Mouse (Mus musculus) right cerebral cortex, postnatal 25 days (tissue): ENCODE results near the gene Cracr2b.
"Not testable (repeated sequence)": the region's sequence is repeated elsewhere in the genome, so short reads cannot be mapped to it uniquely, and the experiment has no call there.

Source experiments
- DNase-seq: peaks from one replicate; pipeline ENCODE4 v3.0.0; 2022

Gene Cracr2b

DNA sequence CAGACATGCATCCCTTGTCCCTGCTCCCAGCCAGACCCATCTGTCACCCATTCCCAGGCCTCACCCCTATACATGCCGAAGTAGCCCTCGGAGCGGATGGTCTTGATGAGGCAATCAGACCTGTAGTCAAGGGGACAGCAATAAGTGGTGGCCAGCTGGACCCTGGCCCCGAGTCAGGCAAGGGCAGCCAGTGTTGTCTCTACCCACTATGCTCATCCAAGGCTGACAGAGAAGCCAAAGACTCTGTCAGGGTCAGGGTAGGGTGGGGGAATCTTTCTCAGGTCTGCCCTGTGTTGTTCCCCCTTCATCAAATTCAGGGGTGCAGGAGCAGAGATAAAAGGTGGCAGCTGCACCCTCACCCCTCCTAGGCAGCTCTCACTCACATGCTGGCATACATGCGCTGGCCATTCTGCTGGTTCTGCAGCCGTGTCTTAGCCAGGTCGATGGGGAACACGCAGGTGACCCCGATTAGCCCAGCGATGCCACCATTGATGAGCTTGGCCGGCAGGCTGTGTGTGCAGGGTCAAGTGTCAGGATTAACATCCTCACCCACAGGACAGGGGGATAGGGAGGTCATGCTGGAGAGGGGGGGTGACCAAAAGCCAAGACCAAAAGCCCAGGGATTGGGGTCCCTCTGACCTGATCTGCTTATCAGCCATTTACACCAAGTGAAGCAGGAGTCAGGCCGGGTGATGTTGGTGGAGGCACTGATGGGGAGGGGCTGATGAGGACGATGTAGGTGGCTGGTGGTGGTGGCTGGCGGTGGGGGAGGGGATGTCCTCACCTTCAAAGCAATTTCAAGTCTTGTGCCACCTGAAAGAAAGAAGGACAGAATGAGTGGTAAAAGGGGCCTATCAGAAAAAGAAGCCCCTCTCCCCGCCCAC, 27.1 kb upstream of the Cracr2b start:
- no peak for DNase-seq

DNA sequence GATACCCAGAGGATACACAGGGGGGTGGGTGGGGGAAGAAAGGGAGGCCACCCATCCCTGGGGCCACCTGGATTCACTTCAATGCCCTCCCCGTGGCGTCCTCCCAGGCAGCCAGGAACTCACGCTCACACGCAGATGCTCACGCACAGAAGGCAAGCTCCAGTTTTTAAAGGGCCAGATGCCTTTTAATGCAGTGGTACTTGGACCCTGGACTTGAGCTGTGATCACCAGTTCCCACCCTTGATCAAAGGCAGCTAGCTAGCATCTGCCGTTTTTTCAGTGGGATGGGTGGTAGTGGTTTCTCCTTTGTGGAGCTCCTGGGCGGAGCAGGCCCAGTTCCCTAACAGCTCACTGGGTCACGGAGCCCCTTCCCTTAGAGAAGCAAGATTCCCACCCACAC, 26.4 kb upstream of the Cracr2b start:
- peak; percentile 73 for DNase-seq

DNA sequence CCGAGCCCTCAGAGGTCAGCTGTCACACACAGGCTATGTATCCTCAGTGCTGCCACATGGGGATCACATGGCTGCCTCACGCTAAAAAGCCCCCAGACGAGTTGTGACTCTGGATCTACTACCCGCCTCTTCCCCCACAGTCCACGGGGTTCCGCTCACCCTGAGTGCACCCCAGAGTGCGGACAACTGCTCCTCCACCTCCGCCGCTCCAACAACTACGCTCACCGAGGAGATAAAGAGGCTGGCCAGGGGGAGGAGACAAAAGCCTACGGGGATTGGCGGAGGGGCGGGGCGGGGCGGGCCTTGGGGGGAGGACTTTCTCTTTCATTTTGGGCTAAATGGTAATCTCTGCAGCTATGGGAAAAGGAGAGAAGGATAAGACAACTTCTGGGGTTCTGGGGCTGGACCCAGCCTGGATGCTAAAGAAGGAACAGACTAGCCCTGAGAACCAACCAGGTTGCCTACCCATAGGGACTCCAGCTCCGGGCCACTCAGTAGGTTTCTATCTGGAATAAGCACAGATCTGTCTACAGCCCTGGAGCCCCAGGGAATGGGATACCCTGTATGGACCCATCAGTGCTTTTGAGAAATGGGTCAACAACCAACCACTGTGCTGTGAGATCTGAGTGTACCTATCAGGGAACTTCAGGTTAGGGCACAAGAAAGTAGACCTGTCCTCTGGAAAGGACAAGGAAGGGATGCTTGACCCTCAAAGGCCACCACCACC, 25.6 kb upstream of the Cracr2b start:
- peak; percentile 60 for DNase-seq

DNA sequence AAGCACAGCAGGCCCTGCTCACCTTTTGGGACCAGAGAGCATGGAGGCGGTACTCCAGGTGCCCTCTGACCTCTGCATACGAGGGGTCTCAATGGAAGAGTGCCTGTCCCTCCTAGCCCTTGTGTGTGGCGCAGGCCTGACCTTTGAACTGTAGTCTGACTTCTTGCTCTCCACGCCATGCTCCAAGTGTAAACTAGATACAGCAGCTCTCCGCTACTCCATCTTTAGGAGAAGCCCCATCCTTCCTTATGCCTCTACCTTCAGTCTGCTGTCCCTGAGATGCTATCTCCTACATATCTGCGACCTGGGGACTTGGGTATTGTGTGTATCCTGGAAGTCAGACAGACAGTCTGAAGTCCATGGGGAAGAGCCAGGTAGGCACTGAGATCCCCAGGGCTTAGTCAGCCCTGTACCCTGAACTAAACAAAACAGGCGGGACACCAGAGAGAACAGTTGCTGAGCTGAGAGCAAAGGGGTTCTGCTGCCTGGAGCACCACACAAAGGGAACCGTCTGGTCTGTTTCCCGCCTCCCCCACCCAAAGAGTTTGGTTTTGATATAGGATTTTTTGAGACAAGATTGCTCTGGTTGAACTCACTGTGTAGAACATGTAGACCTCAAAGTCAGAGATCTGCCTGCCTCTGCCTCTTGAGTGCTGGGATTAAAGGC, 24.9 kb upstream of the Cracr2b start:
- no peak for DNase-seq

DNA sequence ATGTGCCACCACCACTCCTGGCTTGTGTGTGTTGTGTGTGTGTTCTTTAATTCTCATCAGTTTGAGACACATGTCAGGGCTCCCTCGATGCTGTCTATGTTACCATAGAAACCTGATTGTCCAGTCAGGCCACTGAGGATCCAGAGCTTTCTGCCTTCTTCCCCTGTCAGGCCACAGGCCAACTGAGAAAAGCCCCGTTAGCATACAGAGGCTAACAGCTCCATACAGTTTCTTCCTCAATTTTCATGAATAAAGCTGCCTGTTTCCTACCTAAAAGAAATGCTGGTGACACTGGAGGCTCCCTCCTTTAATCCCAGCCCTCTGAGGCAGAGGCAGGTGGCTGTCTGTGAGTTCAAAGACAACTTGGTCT, 24.4 kb upstream of the Cracr2b start:
- DNase-seq = no peak

DNA sequence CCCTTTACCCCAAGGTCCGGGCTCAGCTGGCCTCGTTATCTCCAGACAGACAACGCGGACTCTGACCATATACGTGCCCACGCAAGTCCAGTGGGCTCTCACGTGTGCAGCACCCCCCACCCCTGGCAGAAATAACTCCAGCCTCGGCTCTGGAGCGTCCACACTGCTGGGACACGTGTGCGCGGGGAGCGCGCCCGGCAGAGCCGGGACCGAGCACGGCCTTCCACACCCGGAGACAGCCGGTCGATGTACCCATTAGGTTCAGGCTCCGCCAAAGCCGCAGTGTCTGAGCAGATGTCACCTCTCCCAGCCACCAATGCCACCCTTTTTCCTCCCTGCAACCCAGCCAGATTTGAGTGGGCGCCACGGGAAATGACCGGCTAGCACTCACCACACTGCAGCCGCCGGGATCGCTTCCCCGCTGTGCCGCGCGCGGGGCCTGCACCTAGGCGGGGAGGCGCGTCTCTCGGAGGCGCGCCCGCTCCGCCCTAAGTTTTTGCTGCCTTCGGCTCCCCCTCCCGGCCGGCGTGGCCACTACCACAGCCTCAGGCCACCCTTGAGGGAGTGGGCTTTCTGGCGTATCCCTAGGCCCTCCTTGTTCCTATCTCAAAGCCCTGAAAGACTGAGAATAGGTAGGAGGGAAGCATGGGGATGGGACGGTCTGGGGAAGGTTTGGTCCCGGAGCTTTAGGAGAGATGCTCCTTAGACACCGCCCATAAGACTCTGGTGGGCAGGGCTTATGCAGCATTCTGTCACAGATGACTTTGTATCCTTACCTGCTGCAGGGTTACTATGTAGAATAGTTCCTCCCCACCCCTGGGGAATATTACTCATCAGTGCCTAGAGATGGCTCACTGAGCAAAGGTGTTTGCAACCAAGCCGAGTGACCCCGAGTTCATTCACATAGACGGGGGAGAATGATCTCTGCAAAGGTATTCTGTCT, 23.4 kb upstream of the Cracr2b start, which contains the start of gene Slc25a22:
TSS of gene Slc25a22 (minus strand) at position 715 of the 943 bp plus-strand sequence.
- peak; percentile 91 for DNase-seq

DNA sequence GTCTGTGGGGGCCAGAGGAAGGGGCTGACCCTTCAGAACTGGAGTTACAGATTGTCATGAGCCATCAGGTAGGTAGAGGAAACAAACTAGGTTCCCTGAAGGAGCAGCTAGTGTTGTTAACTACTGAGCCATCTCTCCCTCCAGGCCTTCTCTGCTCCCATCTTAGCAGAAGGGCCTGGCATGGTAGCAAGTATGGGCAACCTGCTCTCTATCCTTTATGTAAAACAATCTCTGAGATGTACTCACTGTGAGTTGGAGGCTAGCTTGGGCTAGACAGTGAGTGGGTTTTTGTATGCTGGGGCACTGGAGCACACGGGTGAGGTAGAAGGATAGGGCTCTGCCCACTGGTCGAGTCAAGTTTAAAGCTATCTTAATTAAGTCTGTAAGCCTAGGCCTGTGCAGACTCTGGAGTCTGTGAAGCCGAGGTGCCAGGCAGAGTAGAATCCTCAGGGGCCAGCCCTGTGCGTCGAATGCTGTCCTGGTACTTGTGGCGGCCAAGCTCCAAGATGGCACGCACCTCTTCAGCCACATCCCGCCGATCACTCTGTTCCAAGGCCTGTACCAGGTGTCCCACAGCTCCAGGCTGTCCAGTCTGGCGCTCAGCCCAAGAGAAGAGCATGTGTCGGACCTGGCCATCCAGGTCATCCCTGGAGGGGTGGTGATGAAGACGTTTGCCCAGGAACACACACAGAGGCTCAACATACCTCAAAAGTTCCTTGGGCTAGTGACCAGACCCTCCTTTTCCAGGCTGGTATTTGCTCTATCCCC, 22.5 kb upstream of the Cracr2b start:
- no peak for DNase-seq

DNA sequence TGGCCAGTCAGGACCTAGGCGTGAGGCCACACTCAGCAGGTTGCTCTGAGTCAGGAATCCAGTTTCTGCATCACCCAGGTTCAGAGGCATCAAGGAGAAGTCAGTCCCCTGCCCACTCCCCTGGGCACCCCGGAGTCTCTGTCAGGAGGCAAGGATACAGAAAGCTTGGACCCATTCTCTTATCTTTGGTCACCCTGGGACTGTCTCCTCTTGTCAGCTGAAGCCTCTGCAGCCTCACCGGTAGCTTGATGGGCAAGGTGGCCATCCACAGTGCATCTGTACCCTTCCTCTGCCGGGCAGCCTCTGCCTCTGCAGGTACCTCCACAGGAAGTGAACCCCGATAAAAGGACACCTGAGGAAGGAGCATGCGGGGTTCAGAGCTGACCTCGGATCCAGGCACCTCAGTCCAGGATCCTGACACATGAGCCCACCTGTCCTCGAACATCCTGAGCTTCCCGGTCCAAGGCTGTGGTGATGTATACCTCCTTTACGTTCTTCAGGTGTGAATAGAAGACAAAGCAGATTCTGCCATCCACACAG, 21.7 kb upstream of the Cracr2b start:
- no peak for DNase-seq

DNA sequence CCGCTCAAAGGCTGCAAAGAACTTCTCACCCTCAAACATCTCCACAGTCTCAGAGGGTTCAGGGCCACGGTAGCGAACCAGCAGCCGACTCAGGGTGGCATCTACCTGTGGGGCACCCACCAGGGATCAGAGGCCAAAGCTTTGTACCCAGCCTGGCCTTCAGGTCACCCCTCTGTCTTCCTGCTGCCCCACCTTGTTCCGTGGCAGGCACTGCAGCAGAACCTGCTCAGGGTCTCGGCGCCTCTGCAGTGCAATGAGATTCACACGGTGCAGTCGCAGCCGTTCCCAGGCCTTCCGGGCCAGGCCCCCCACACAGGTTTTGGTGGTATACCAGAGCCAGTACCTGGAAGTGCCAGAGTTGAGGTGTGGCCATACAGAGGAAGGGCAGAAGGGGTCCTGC, 21.1 kb upstream of the Cracr2b start:
- no peak for DNase-seq

DNA sequence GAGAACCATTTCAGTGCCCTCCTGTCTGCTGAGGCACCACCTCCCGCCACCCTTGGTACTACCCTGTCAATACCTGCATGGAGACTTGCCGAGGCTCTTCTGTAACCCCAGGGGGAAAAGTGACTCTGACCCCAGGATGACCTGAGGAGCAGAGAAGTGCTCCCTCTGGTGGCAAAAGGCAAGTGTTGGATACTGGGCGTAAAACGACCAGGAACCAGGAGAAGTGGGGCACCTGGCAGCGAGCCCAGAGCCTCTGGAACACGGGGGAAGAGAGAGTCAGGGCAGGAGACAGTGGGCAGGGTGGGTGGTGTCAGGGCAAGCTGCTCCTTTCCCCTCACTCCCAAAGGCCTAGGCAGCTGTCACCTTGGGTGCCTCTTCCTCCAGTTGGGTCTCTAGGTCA, 20.3 kb upstream of the Cracr2b start:
- no peak for DNase-seq

DNA sequence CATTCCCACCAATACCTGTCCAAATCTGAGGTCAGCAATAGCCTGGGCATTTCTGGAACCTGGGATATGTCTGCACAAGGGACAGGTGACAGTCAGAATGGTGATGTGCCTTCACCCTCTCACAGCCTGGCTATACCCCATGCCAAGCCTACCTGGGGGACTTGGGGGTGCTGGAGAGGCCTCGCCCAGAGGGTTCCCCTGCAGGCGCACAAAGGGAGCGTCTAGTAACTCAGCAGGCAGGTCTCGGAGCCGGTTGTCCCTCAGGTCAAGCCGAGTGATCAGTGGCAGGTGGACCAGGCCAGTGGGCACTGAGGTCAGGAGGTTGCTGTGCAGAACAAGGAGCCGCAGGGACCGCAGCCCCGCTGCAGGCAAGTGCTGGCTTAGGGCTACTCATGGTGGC, 19.4 kb upstream of the Cracr2b start:
- DNase-seq = no peak

DNA sequence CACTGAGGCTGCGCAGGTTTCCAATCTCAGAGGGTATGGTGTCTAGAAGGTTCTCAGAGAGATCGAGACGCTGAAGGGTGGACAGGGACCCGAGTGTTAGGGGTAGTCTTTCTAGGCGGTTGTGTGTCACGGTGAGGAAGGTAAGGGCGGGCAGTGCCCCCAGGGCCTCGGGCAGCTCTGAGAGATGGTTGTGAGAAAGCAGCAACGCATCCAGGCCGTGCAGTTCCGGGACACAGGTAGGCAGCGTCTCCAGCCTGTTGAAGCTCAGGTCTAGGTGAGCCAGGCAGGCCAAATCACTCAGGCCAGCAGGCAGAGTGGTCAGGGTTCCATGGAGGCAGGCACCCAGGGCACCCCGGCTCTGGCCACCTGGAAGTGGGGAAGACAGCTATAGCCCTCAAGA, 18.7 kb upstream of the Cracr2b start:
- no peak for DNase-seq

DNA sequence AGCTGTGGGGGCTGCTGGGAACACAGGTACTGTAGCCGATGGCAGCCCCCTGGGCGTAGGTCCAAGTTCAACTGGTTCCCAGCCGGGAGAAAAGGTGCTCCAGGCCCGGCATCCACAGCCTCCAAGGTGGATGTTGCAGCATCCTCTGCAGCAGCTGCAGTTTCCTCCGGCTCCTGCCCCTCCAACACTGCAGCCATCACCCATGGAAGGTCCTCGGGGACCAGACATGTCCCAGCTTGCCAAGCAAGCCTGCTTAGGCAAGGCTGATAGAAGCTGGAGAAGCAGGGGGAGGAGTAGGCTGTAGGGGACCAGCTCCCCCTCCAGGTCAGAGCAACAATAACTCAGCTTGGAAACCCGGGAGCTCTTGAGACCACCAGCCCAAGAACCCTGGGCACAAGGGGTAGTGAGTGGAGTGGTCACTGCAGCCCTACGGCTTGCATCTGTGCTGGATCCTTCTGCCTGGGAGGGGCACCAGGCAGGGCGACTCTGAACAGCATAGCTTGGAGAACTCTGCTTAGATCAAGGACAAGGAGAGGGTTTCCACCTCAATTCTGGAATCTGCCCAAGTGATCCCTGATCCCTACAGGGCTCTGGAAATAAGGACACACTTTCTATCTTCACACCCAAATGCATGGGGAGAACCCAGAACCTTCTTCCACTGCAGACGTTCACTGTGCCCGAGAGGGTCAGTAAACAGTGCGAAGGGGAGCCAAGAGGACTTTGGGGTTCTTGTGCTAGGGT, 17.6 kb upstream of the Cracr2b start:
- DNase-seq = no peak

DNA sequence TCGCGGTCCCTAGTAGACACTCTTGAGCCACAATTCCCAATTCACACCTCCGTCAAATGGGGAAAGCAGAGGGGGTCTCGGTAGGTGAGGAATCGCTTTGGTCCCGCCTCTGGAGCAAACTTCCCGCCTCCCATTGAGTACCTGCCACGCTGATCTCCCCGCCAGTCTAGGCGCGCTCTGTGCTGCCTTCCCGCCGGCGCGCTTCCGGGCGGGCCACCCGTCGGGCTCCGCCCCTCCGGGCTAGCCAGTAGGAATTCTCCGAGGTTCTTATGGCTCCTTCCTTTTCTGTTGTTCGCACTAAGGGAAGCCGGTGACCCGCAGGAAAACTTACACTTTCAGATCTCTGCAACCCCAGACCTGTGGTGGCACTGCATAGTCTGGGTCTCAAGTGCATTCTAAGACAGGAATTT, 17.1 kb upstream of the Cracr2b start, which contains the start of gene Pidd1:
TSS of gene Pidd1 (minus strand) at position 198 of the 410 bp plus-strand sequence.
- no peak for DNase-seq

DNA sequence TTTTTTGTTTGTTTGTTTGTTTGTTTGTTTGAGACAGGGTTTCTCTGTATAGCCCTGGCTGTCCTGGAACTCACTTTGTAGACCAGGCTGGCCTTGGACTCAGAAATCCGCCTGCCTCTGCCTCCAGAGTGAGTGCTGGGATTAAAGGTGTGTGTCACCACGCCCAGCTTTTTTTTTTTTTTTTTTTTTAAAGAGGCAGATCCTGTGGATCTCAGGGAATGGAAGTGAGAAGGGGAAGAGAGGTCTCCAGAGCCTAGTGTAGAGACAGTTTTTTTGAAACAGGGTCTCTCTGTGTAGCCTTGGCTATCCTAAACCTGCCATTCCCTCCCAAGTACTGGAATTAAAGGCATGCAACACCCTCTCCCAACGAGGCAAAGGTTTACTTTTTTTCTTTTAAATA, 14.5 kb upstream of the Cracr2b start:
- not testable (repeated sequence) for DNase-seq

DNA sequence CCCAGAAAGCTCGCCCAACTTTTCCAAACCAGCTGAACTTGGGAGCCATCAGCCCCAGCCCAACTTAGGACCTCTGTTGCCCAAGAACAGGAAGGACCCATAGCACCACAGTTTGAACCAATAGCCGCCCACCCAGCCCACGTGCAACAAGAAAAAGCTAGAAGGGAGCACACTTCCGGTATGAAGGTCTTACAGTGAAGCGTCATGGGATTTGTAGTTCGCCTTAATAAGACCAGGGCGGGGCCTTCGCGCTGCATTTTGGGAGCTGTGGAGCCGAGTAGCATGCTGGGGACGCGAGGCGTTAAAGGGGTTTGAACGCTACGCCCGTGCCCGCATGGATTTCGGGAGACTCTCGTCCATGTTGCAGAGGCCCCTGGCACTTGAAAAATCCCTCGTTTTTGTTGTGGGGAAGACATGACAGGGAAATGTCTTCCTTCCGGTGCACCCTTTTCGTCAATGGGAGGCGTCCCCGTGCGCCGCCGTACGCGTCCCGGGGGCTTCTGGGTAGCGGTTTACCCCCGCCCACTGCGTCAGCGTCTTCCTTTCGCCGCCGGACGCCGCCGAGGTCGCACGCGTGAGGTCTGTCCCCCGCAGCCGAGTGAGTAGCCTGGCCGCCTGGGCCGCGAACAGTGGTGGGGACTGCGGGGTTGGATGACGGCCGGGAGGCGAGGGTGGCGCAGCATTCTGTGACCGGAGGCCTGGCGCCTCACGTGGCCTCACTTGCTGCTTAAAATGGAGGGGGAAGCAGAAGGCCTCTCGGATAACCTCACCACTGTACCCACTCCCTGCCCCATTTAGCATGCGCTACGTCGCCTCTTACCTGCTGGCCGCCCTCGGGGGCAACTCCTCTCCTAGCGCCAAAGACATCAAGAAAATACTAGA, 13.5 kb upstream of the Cracr2b start, which contains the start of gene Rplp2:
TSS of gene Rplp2 (plus strand) at position 261 of the 882 bp plus-strand sequence.
- peak; percentile 97 for DNase-seq

DNA sequence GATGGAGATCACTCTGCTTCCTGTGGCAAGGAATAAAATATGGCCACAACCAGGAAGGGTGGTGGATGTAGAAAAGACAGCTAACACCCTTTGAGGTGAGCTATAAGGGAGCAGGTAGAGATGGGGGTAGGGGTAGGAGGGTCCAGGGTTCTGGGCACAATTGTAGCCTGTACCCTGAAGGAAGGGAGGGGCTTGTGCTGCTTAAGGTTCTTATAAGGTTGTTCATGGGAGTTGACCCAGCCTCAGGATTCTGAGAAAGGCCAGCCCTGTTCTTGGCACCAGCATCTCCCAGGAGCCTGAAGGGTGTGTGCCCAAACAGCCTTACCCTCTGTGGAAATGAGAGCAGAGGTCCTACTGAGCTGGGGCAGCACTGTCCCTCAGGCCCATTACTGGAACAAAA, 9.0 kb upstream of the Cracr2b start:
- no peak for DNase-seq

DNA sequence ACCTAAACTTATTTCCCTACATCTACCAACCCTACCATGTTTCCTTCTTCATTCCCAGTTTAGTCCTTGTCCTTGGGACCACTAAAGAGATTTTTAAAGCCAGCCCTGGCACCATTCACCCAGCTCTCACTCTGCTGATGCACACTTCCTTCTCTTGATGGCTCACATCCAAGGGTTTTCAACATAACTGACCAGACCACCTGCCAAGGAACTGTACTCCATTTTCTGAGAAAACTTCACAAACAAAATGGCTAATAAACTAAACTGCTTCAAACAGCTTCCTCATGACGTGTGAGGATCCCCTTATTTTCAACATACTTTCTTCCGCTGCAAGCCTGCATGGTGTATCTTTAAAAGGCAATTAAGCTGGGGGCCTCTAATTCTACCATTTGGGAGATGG, 7.3 kb upstream of the Cracr2b start:
- DNase-seq = no peak

DNA sequence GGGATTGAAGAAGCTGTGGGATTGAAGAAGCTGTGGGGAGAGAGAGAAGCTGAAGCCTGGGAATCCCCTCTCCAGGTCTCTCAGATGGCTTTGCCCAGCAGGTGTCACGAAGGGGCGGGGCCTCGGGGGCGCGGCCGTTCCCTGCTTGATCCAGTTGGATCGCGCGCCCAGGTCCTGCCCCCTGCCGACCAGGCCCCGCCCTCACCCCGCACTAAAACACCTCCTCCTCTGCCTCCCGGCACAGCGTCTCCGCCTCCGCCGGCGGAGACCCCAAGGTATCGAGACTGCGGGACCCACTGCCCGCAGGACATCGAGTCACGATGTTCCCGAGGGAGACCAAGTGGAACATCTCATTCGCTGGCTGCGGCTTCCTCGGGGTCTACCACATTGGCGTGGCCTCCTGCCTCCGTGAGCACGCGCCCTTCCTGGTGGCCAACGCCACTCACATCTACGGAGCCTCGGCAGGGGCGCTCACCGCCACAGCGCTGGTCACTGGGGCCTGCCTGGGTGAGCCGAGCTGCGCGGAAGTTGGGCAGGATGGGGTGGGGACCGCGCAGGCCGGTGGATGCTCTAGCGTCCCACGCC, 5.8 kb upstream of the Cracr2b start, which contains the start of gene Pnpla2:
TSS of gene Pnpla2 (plus strand) at position 232 of the 585 bp plus-strand sequence.
- DNase-seq = peak; percentile 90
